In the genomic region with DNA sequence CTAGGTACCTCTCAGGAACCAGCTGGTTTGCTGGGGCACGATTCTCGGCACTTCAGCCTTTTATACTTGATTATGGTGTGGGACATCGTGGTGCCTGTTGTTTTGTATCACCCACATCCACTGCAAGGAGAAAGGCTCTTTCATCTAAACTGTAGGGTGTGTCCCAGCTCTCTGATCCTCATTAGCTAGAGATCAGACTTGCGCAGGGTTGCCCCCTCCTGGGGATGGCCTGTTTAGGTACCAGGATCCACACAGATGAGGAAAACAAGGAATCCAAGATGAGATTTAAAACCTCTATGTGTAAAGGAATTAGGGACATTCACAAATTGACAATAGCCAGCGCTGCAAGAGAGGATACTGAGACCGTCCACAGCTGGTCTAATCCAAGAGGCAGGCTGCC, we compare ENCODE assay signal across 10 mouse cellular contexts. TPM values are rescaled to one million over a fixed set of nuclear protein-coding genes. Genes with fewer than 3 reads are reported as not detected.
DNase-seq lines count a peak whose midpoint lies in the region; ATAC-seq and TF ChIP-seq lines count a peak whose summit lies in the region.
"Had no signal": no experiment of that assay in that cellular context is flagged by ENCODE, and none has a peak within 500 bp of the region (broad histone marks: within the 10 kb centered on the region; RNA-seq: fewer than 3 reads in every experiment).

No protein-coding gene starts in this region.

- no peak for DNase-seq in forebrain, postnatal 0 days
- no peak for DNase-seq in forebrain, embryonic 11.5 days (ENCODE audit: low spot score)
- DNase-seq in left cerebral cortex, postnatal 4 days, result peak; percentile 21
- no peak for DNase-seq in left cerebral cortex, adult 11 months (ENCODE audit: low spot score)
- peak; percentile 19 for DNase-seq in ES-CJ7 (ENCODE audit: low read depth, low spot score)
- DNase-seq in hindbrain, embryonic 14.5 days (ENCODE audit: low spot score), result no peak
- DNase-seq in spleen, adult 18-20 months, result no peak
- DNase-seq: right cerebral cortex, postnatal 4 days; thymus, adult 18-20 months had no signal

- no peaks in the 10 kb centered on the region for H3K9me3 ChIP-seq in forebrain, postnatal 0 days (ENCODE audit: low read length)
- H3K9me3 ChIP-seq in forebrain, embryonic 11.5 days (ENCODE audit: control insufficient read depth, low read length), result no peaks in the 10 kb centered on the region
- H3K9me3 ChIP-seq in hindbrain, embryonic 14.5 days (ENCODE audit: control insufficient read depth, low read length), result no peaks in the 10 kb centered on the region

- no peak overlapping the region for H3K4me2 ChIP-seq in forebrain, postnatal 0 days (ENCODE audit: low read depth)
- H3K4me2 ChIP-seq in forebrain, embryonic 11.5 days (ENCODE audit: low read depth, low read length, severe bottlenecking), result no peak overlapping the region
- peak overlapping the region; percentile 25 for H3K4me2 ChIP-seq in hindbrain, embryonic 14.5 days (replicated peaks)

- no peak for ATAC-seq in forebrain, postnatal 0 days
- ATAC-seq in forebrain, embryonic 11.5 days (replicated peaks; ENCODE audit: low FRiP score), result no peak
- ATAC-seq in hindbrain, embryonic 14.5 days (ENCODE audit: low FRiP score), result no peak
- ATAC-seq in monocyte, adult 5-6 weeks (replicated peaks; ENCODE audit: insufficient number of reproducible peaks, low FRiP score, low TSS enrichment, poor library complexity, severe bottlenecking), result no peak

- no peak overlapping the region for H3K4me3 ChIP-seq in forebrain, postnatal 0 days (ENCODE audit: low read depth, low read length)
- H3K4me3 ChIP-seq in forebrain, embryonic 11.5 days (ENCODE audit: low read depth, low read length), result no peak overlapping the region
- no peak overlapping the region for H3K4me3 ChIP-seq in hindbrain, embryonic 14.5 days (replicated peaks; ENCODE audit: low read length)

- no peaks in the 10 kb centered on the region for H3K36me3 ChIP-seq in forebrain, postnatal 0 days (ENCODE audit: insufficient read depth)
- H3K36me3 ChIP-seq in forebrain, embryonic 11.5 days (ENCODE audit: control insufficient read depth, insufficient read depth, low read length), result no peaks in the 10 kb centered on the region
- no peaks in the 10 kb centered on the region for H3K36me3 ChIP-seq in hindbrain, embryonic 14.5 days (replicated peaks; ENCODE audit: control insufficient read depth, insufficient read depth)

- H3K9ac ChIP-seq in forebrain, postnatal 0 days, result no peak overlapping the region
- H3K9ac ChIP-seq in forebrain, embryonic 11.5 days (ENCODE audit: low read length), result no peak overlapping the region
- H3K9ac ChIP-seq in hindbrain, embryonic 14.5 days, result no peak overlapping the region

- 49% methylated on average over 6 of the region's 6 CpGs for WGBS in forebrain, postnatal 0 days
- WGBS in forebrain, embryonic 11.5 days, result 30% methylated on average over 6 of the region's 6 CpGs
- 54% methylated on average over 6 of the region's 6 CpGs for WGBS in hindbrain, embryonic 14.5 days

- intact Hi-C loops in left cerebral cortex, postnatal 4 days (cut with DNase I), result no loop called here

- TF ChIP-seq CTCF in forebrain, postnatal 0 days (IDR thresholded peaks at IDR 0.05; ENCODE audit: low read depth), result peak; percentile 26

- H3K27me3 ChIP-seq in forebrain, postnatal 0 days (ENCODE audit: insufficient read depth, low read length), result no peaks in the 10 kb centered on the region
- H3K27me3 ChIP-seq in forebrain, embryonic 11.5 days (ENCODE audit: control insufficient read depth, insufficient read depth, low read length), result no peaks in the 10 kb centered on the region
- H3K27me3 ChIP-seq in hindbrain, embryonic 14.5 days (ENCODE audit: control insufficient read depth, insufficient read depth, low read length), result no peaks in the 10 kb centered on the region

- H3K27ac ChIP-seq in forebrain, postnatal 0 days (ENCODE audit: low read depth, low read length), result no peak overlapping the region
- no peak overlapping the region for H3K27ac ChIP-seq in forebrain, embryonic 11.5 days (ENCODE audit: low read depth, low read length)
- no peak overlapping the region for H3K27ac ChIP-seq in hindbrain, embryonic 14.5 days

- H3K4me1 ChIP-seq in forebrain, postnatal 0 days (ENCODE audit: insufficient read depth), result no peaks in the 10 kb centered on the region
- H3K4me1 ChIP-seq in forebrain, embryonic 11.5 days (replicated peaks; ENCODE audit: control insufficient read depth, insufficient read depth, low read length), result 0 out of 2 replicates have a peak, but pooled peaks cover 2% of the 10 kb centered on the region
- no peaks in the 10 kb centered on the region for H3K4me1 ChIP-seq in hindbrain, embryonic 14.5 days (replicated peaks; ENCODE audit: control insufficient read depth, insufficient read depth, low read length)

RNA-seq across cellular contexts. Expression of a gene that starts 14.6 kb away (rescaled TPM):
- 1.6 and 3.9 TPM in 2 replicates for total RNA-seq in forebrain, postnatal 0 days (2014; rRNA removed)
- polyA plus RNA-seq in forebrain, postnatal 0 days (2015; fragmentation: Nextera tagmentation; extraction: Ambion mirVana), result 0.86 and 1.2 TPM in 2 replicates
- 4.6 and 5.4 TPM in 2 replicates for polyA plus RNA-seq in forebrain, embryonic 11.5 days (2014; fragmentation: Nextera tagmentation; extraction: Ambion mirVana)
- total RNA-seq in left cerebral cortex, postnatal 4 days (2021), result 1 to 10 TPM; 1.4 to 1.8 TPM
- polyA plus RNA-seq in hindbrain, embryonic 14.5 days (2014; fragmentation: Nextera tagmentation; extraction: Ambion mirVana), result 2.1 and 2.2 TPM in 2 replicates
- total RNA-seq in monocyte, adult 5-6 weeks (2017), result 0.29 TPM in 1 of 3 replicates, not detected in the others

RNA-seq across cellular contexts. Expression of a gene that starts 42.1 kb away (rescaled TPM):
- 11.1 and 11.5 TPM in 2 replicates for total RNA-seq in forebrain, postnatal 0 days (2014; rRNA removed)
- polyA plus RNA-seq in forebrain, postnatal 0 days (2015; fragmentation: Nextera tagmentation; extraction: Ambion mirVana), result 10.5 and 16.1 TPM in 2 replicates
- 10.1 and 12.7 TPM in 2 replicates for polyA plus RNA-seq in forebrain, embryonic 11.5 days (2014; fragmentation: Nextera tagmentation; extraction: Ambion mirVana)
- 10 to 100 TPM; 11.8 to 13.3 TPM for total RNA-seq in left cerebral cortex, postnatal 4 days (2021)
- 15.5 and 16.7 TPM in 2 replicates for polyA plus RNA-seq in hindbrain, embryonic 14.5 days (2014; fragmentation: Nextera tagmentation; extraction: Ambion mirVana)
- total RNA-seq in monocyte, adult 5-6 weeks (2017), result 9.0 to 13.2 TPM (median 9.8 TPM) in 3 replicates

Comparison
In these comparisons a context has a peak if more than half of its experiments do, and no peak if none do; other contexts are left out.
1. DNase-seq: peak in left cerebral cortex, postnatal 4 days (single experiment) and ES-CJ7 (single experiment); none in forebrain, postnatal 0 days (single experiment), forebrain, embryonic 11.5 days (single experiment), left cerebral cortex, adult 11 months (single experiment), hindbrain, embryonic 14.5 days (single experiment) and spleen, adult 18-20 months (0 of 2).